Mouse (Mus musculus) heart, postnatal 36 days (tissue): ENCODE results near the gene Sh3rf1. TPM values are rescaled to one million over a fixed set of nuclear protein-coding genes. Genes with fewer than 3 reads are reported as not detected.

Experiments
- DNase-seq, 2 experiments: peaks; one replicate each; pipeline ENCODE4 v3.0.0; 2021 to 2022
- intact Hi-C: fragments of 180-260 bp; cut with DNase I; formaldehyde crosslinking; loops from one replicate; pipeline ENCODE4 v1.15.1; 2025
- total RNA-seq, 2 experiments: library from RNA; stranded (reverse); gene quantifications; 2 replicates each; pipeline ENCODE4 v1.2.3; 2021

The Sh3rf1 gene
- total RNA-seq, 2 experiments from 2014 or later = 5.7 to 6.5 TPM

DNA sequence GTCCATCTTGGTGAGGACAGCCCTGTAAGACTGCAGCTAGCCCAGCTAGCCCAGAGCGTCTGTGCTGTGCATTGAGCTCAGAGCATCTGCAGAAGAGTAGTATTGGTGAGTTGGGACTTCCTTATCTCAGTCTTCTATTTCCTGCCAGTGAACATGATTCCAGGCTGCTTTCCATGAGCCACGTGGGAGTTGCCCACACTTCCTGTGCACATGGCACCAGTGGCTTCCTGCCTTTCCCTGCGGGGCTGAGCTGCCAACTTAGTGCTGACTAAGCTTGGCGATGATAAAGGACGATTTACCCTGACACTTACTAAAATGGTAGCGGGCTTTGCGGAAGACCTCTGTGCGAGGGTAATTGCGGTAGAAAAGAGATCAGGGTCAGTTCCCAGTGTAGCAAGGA, 35.2 kb downstream of the Sh3rf1 start:
- intact Hi-C loops = no loop called here
- no peak for DNase-seq

DNA sequence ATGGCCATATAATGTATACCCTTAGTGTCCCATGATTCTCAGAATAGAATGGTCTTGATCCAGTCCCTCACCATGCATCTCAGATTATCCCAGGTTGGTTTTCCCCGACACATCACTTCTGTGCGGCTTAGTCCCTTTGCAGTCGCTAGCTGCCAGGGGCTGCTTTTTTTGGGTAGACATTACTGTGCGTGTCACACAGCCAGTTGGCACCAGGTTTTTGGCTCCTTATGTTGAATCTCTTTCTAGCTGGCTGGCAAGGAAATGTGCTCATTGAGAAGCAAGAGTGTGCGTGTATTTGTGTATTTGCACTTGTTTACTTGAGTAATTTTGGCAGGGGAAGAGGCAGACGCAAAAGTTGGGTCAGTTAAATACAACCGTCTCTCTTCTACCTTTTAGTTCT, 35.9 kb downstream of the Sh3rf1 start:
- intact Hi-C loops = no loop called here
- DNase-seq = no peak

DNA sequence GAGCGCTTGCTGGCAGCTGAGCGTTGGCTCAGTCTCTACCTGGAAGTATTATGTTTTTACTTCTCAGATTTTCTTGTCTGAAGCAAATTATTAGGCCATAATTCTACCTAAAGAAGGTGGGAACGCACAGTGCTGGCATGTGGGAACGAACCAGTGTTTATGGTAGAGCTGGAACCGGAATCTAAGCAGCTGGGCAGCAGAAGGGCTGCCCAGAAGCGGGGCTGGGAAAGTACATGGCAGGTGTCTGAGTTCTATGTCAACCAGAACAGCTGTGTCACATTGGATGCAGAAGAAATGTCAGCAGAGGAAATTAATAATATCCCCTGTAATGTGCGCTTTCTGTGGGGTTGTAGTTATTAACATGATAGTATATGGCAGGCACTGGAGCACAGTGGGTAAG, 36.9 kb downstream of the Sh3rf1 start:
- intact Hi-C loops = no loop called here
- DNase-seq = no peak

DNA sequence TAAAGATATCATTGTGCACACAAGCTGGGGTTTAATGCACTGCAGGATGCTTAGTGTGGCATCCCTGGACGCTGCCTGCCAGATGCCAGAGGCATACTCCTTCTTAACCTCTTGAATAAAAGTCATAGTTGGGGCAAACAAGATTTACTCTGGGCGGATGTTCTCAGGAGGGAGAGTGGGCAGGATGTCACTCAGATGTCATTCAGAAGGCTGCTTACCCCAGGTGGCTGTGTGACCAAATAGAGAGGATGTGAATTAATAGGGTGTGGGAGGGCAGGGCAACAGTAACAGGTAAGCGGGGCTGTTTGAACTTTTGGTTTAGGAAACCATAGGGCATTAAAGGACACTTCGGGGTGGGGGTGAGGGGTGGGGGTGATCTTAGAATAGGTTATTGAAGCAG, 37.7 kb downstream of the Sh3rf1 start:
- intact Hi-C loops = no loop called here
- DNase-seq = no peak

DNA sequence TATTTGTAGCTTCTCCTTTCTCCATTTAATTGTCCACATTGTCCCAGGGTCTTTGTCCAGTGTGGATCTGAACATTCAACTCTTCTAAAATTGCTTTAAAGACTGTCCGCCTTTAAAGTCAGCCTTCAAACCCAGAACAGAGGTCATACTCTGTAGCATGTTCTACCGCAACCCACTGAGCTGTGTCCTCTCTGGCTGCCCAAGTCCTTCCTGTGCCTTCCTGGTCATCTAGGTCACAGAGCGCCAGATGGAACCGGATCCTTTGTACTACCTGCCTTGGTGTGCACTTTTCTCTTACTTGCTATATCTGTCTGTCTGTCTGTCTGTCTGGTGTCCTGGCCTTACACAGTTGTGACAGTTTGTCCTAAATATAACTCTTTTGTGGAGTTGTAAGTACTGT, 40.0 kb downstream of the Sh3rf1 start:
- intact Hi-C loops = no loop called here
- no peak for DNase-seq

DNA sequence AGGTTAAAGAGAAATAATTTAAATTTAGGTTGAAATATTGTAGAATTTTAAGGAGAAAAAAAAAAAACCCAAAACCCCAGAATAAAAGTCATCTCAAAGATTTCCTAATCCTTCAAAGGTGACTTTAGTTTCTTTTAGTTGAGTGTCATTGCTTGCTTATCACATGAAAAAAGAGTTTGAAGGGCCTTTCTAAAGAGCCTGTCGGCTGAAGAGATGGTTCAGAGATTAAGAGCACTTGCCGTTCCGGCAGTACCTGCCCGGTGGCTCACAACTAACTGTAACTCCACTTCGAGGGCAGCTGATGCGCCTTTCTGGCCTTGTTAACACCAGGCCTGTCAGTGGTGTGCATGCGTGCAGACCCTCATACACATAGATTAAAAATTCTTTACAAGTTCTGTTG, 41.2 kb downstream of the Sh3rf1 start:
- DNase-seq = no peak
- intact Hi-C loops = no loop called here

DNA sequence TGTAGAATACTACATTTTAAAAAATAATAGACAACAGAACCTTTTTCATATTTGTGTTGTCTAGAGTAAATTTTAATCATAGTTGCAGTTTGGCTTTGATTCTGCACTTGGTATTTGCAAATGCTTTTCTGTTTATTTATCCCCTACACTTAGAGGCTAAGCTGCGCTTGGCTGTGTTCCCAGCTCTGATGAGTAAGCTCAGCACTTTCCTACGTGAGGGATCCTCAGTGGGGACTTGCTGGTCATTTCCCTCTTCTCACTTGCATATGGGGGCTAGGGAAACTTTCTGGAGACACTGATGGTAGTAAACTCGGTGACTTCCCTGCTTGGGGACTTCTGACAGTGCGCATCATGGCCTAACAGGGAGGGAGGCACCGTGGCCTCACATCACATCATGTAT, 41.7 kb downstream of the Sh3rf1 start:
- intact Hi-C loops = no loop called here
- peak; percentile 58 to 59 for DNase-seq

DNA sequence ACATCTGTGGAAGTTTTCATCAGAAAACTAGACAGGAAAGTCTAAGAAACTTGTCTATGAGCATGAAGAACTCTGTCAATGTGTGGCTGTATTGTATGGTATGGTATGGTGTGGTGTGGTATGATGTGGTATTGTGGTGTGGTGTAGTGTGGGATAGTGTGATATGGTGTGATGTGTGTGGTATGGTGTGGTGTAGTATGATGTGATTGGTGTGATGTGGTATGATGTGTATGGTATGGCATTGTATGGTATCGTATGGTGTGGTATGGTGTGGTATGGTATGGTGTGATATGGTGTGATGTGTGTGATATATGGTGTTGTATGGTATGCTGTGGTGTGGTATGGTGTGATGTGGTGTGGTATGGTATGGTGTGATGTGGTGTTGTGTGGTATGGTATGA, 43.4 kb downstream of the Sh3rf1 start:
- DNase-seq = no peak
- intact Hi-C loops = no loop called here

DNA sequence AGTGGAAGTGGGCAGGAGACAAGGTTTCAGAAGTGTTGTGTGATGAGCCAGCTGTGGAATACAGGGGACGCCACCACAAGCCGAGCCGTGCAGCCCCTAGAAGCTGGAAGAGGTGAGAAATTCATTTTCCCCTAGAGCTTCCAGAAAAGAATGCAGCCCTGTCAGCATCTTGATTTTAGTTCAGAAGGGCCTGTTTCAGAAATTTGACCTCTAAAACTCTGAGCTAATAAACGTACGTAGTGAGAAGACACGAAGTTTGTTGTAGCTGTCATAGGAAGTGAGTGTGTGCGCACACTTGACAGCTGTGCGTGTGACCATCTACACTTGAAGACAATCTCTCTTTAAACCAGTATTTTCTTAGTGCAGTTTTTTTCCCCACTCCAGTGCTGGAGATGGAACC, 44.0 kb downstream of the Sh3rf1 start:
- DNase-seq = no peak
- intact Hi-C loops = no loop called here

DNA sequence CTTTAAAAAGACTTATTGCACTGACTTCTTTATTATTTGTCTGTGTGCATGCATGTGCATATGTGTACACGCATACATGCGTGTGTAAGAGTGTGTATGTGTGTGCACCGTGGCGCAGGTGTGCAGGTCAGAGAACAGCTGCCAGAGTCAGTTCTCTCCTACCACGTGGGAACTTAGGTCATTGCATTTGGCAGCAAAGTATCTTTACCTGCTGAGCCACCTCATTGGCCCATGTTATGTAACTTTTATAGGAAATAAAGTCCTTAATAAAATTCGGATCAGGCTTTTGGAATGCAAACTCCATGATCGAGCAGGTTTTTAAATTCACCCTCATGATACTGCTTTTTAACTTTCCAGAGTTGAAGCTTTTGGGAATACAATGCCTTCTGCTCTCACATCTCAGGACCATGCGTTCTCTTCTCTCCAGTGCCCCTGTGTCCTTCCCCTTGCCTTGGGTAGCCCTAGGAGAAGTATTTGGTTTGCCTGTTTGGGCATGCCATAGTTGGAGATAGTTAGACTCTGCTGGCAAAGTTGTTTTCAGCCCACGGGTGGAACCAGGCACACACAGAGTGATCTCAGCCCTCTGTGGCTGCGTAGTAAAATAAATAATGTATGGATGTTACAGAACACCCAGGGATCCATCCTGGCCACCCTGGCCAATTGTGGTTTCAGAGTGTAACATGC, 44.7 kb downstream of the Sh3rf1 start:
- DNase-seq = no peak
- intact Hi-C loops = no loop called here

DNA sequence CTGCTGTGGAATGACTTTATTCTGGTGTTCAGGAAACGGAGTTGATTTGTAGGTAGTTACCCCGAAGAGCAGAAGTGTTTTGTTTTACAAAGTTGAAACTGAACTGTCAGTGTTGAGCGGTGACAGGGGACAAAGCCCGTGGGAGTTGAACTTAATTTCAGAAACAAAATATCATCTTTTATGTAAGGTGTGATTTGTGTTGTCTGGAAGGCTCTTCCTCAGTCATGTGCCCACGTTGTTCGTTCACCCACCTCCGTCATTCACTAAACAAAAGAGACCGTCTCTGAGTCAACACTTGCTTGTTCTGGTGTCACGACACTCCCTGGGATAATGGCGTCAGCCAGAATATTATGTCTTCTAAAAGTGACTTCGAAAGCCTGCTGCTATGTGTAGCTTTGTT, 46.3 kb downstream of the Sh3rf1 start:
- intact Hi-C loops = no loop called here

DNA sequence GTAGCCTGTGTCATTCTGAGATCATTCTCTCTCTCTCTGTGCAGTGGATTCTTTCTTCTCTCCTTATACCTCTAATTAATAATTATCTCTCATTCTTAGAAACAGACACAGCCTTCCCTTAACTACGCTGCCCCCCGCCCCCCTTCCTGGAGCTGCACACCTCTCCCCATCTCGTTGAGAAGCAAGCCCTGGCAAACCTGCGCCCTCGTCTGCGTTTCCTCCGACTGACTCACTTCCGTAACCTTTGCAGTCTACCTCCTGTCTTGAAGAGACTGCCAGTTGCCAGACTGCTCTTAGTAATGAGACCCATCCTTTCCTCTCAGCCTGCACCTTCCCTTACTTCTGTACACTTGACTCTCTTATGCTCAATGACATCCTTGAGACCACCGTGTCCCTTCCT, 46.9 kb downstream of the Sh3rf1 start:
- no peak for DNase-seq

More for the DNA sequence above, 46.3 kb downstream of the Sh3rf1 start:
- no peak for DNase-seq

DNA sequence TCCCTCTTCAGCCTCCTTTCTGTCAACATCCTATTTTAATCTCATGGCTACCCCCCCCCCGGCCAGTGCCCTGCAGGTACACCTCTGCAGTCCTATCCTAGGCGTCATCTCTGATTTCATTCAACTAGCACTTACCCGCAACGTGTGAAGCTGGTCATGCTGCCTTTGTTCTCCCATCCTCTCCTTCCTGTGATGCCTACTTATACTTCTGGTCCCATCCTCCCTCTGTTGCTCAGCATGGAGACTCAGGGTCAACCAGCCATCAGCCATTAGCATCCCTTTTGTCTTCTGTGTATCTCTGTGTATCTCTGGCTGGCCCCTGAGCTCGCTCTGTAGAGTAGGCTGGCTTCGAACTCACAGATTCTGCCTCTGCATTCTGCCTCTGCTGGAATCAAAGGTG, 47.3 kb downstream of the Sh3rf1 start:
- DNase-seq = no peak
- intact Hi-C loops = no loop called here

More for the DNA sequence above, 46.9 kb downstream of the Sh3rf1 start:
- intact Hi-C loops = no loop called here

DNA sequence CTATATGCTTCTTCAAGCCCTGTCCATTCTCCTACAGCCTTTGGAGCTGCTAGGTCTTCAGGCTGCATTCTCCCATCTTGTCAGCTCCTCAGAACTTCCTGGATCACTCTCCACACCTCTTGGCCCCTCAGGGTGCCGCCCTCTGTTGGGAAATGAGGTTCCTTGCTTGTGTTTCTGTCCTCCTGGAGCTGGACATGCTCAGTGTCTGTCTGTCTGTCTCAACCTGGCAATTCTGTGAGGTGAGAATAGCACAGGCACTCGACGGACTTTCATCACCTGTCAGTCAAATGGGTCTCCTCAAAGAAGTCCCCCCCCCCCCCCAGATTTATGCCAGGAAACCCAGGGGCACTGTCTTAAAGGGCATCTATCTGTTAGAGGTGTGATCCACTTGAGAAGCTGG, 49.2 kb downstream of the Sh3rf1 start:
- intact Hi-C loops = no loop called here
- DNase-seq = no peak

DNA sequence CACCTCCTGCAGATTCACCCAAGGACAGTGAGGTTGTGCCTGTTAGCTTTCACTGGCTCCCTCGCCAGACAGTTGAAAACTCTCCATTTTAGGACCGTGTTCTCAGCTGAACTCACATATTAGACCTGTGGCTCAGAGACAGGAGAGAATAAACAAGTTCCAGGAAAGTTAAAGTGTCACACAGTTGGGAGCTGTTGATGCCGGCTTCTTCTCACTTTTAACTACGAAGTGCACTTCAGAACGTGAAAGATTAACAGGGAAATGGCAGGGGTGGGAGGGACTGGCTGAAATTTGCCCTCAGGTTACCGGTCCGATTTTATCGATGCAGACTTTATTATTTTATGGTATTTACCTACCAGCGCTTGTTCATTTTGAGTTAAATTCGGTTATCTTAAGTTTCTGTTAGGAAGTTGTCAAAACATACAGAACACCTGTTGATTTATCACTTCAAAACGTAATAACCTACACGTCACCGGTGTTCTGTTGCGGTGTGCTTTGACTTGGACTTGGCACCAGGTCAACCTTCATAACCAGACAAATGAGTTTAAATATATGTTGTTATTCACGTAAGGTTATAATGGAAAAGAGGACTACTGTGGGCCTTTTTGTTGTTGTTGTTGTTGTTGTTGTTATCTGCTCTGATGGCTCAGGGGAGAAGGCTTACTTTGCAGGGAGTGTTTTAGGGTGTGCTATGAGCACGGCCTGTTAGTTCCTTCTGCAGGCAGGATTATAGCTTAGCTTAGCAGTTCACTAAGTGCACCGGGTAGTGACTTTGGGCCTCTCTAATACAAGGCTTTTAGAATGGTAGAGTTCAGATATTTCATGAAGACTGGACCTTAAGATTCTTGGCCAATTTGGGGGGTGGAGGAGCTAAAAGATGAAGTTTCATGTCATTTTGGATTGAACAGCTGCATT, 49.9 kb downstream of the Sh3rf1 start:
- intact Hi-C loops = no loop called here
- no peak for DNase-seq

DNA sequence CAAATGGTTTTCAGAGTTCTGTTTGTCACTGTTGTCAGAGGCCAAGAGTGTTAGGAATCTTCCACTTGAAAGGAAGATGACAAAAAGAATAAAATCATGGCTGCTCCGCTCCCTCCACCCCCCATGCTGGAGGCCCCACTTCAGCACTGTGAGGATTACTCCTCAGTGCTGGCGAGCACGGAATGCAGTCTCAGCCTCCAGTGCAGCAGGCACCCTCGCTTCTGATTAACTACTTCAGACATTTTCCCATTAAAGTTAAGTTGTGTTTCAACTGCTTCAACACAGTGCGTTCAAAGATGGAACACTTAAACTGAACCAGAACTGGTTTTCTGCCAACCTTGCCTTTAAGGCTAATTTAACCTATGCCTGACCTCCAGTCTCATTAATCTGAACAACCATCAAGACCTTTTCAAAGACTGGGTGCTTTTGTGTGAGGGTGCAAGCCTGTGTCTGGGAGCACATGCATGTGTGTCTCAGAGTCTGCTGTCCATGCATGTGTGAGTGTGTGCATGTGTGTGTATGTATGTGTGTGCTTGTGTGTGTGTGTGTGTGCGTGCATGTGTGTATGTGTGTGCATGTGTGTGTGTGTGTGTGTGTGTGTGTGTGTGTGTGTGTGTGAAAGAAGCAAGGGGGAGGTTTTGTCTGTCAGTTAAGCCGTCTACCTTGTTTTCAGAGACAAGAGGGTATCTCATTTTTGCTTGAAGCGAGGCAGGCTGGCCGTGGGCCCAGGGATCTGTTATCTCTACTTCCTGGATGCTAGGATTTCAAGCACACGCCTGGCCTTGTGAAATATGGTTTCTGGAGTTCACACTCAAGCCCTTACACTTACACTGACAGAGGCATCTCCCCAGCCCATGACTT, 51.2 kb downstream of the Sh3rf1 start:
- intact Hi-C loops = no loop called here
- peak in 1 of 2 experiments; percentile 33 for DNase-seq

DNA sequence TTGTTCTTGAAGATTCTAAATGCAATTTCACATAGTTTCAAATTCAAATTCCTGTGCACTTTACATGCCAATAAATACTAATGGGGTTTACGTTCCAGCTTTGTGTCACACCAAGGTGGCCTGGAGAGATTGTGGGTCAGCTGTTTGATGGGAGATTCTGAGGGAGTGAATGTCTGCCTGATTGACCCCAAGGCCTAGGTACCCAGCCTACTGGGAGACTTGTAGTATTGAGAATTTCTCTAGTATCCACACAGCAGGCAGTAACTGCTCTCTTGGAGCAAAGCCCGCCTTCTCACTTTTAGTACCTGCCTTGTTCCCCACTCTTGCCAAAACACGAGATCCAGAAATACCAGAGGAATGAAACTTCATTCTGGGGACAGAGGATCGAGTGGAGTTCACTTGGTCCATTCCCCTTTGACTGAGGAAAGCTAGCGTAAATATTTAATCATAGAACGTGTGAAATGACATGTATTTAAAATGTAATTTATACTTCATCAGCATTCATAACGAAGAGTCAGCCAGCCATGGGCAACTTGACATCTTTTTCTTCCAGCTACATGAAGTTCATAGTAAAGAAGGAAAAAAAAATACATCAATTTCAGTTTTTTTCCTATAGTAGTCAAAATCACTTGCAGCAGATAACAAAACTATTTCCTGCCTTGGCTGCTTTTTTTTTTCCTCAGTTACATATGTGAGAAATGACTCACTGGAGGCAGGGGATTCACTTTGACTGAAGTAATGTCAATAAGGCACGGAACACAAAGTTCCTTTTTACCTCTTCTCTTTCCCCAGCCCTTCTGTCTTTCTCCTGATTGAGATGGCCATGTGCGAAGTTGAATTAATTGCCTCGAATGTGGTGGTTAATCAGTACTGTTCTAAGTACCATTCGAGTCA, 52.0 kb downstream of the Sh3rf1 start:
- intact Hi-C loops = no loop called here
- no peak for DNase-seq

DNA sequence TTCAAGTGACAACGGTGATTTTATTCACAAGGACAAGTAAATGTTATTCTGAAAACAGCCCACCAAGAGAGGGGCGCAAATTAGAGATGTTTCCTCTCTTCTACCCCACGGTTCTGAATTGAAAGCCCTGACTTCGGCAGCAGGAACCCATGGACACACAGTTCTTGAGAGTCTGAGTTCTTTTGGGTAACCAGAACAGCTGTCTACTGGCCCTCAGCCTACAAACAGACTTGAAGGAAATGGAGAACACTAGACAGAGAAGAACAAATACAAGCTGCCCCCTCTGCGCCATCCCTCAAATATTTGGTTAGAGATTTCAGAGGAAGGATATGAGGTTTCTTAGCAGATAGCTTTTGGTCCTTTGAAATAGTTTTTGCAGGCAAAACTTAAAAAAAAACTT, 52.7 kb downstream of the Sh3rf1 start:
- peak in 1 of 2 experiments; percentile 29 for DNase-seq
- intact Hi-C loops = no loop called here

DNA sequence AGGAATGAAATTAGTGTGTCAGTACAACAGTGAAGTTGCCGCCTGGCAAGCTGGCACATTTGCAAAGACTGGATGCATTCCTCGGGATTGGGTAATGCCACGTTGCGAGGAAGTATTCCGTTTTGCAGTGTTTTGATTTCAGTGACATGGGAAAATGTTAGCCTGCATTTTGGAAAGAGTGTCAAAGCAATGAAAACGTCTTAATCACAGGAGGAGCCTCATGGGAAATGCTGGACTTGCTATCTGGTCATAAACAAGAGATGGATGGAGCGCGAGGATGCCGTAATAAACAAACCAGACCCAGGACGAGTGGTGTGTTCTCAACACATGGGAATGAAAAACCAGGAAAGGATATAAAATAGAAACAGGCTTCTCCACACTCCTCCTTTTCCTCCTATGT, 55.4 kb downstream of the Sh3rf1 start:
- intact Hi-C loops = no loop called here
- no peak for DNase-seq
